Mouse (Mus musculus): ENCODE measurements at regions not wholly inside any gene's neighbourhood (a gene's known extent, or its start where the extent isn't known, plus 50 kb on each side); places are given as distances from the start of the nearest gene placed in this dataset.

GRCm38 (mm10) chr2:171620253-171620652 is 423.0 kb downstream of the Cbln4 start:
- Histone ChIP-seq H3K4me2 (no peak overlapping the region), H3K9ac (replicated peaks) (no peak overlapping the region), H3K27me3 (replicated peaks) (no peaks in the 10 kb centered on the region), H3K4me1 (peaks cover 11% of the 10 kb centered on the region), H3K9me3 (replicated peaks) (no peaks in the 10 kb centered on the region), H3K27ac (replicated peaks) (peak overlapping the region; percentile 20; the same call in 1 of the 2 replicates), H3K36me3 (no peaks in the 10 kb centered on the region), H3K4me3 (replicated peaks) (no peak overlapping the region)
- 52% methylated on average over 2 of the region's 2 CpGs for WGBS
- ATAC-seq (ENCODE audit: low FRiP score), result no peak

GRCm38 (mm10) chr2:171618771-171619170 is 424.5 kb downstream of the Cbln4 start:
- Histone ChIP-seq H3K9me3 (replicated peaks) (no peaks in the 10 kb centered on the region), H3K4me2 (no peak overlapping the region), H3K36me3 (no peaks in the 10 kb centered on the region), H3K4me3 (replicated peaks) (no peak overlapping the region), H3K9ac (replicated peaks) (no peak overlapping the region), H3K4me1 (peaks cover 11% of the 10 kb centered on the region), H3K27me3 (replicated peaks) (no peaks in the 10 kb centered on the region), H3K27ac (replicated peaks) (no peak overlapping the region)
- 58% methylated on average over 4 of the region's 4 CpGs for WGBS
- no peak for ATAC-seq (ENCODE audit: low FRiP score)

- H3K36me3 ChIP-seq, result no peaks in the 10 kb centered on the region
- no peak for ATAC-seq (ENCODE audit: low FRiP score)
- no peak overlapping the region for H3K27ac ChIP-seq (replicated peaks)
- no peak overlapping the region for H3K9ac ChIP-seq (replicated peaks)
- WGBS, result 75% methylated on average over 9 of the region's 9 CpGs
- peaks cover 11% of the 10 kb centered on the region for H3K4me1 ChIP-seq
- H3K4me2 ChIP-seq, result no peak overlapping the region
- no peaks in the 10 kb centered on the region for H3K27me3 ChIP-seq (replicated peaks)
- H3K9me3 ChIP-seq (replicated peaks), result no peaks in the 10 kb centered on the region
- H3K4me3 ChIP-seq (replicated peaks), result no peak overlapping the region
Measured at GRCm38 (mm10) chr2:171618333-171618732, 424.9 kb downstream of the Cbln4 start.

GRCm38 (mm10) chr2:171615462-171615861 is 427.8 kb downstream of the Cbln4 start:
- H3K4me1 ChIP-seq, result peaks cover 4% of the 10 kb centered on the region
- no peaks in the 10 kb centered on the region for H3K27me3 ChIP-seq (replicated peaks)
- no peaks in the 10 kb centered on the region for H3K9me3 ChIP-seq (replicated peaks)
- no peaks in the 10 kb centered on the region for H3K36me3 ChIP-seq
- no peak for ATAC-seq (ENCODE audit: low FRiP score)
- H3K9ac ChIP-seq (replicated peaks), result no peak overlapping the region
- H3K4me2 ChIP-seq, result no peak overlapping the region
- H3K27ac ChIP-seq (replicated peaks), result no peak overlapping the region
- H3K4me3 ChIP-seq (replicated peaks), result no peak overlapping the region
- WGBS, result 74% methylated on average over 2 of the region's 2 CpGs

- no peak overlapping the region for H3K4me2 ChIP-seq
- H3K4me1 ChIP-seq, result no peaks in the 10 kb centered on the region
- WGBS, result 65% methylated on average over 5 of the region's 5 CpGs
- no peaks in the 10 kb centered on the region for H3K36me3 ChIP-seq
- no peak overlapping the region for H3K4me3 ChIP-seq (replicated peaks)
- H3K9ac ChIP-seq (replicated peaks), result no peak overlapping the region
- ATAC-seq (ENCODE audit: low FRiP score), result no peak
- no peaks in the 10 kb centered on the region for H3K27me3 ChIP-seq (replicated peaks)
- H3K9me3 ChIP-seq (replicated peaks), result no peaks in the 10 kb centered on the region
- no peak overlapping the region for H3K27ac ChIP-seq (replicated peaks)
Measured at GRCm38 (mm10) chr2:171605064-171605463, 438.2 kb downstream of the Cbln4 start.

- H3K9ac ChIP-seq (replicated peaks), result no peak overlapping the region
- H3K27ac ChIP-seq (replicated peaks), result no peak overlapping the region
- no peaks in the 10 kb centered on the region for H3K36me3 ChIP-seq
- no peak overlapping the region for H3K4me2 ChIP-seq
- no peak overlapping the region for H3K4me3 ChIP-seq (replicated peaks)
- H3K27me3 ChIP-seq (replicated peaks), result no peaks in the 10 kb centered on the region
- peaks cover 4% of the 10 kb centered on the region for H3K4me1 ChIP-seq
- no peak for ATAC-seq (ENCODE audit: low FRiP score)
- 69% methylated on average over 5 of the region's 5 CpGs for WGBS
- H3K9me3 ChIP-seq (replicated peaks), result no peaks in the 10 kb centered on the region
Measured at GRCm38 (mm10) chr2:171595240-171595639, 448.0 kb downstream of the Cbln4 start.

GRCm38 (mm10) chr2:171593884-171594283 is 449.4 kb downstream of the Cbln4 start:
- no peak for ATAC-seq (ENCODE audit: low FRiP score)
- no peak overlapping the region for H3K9ac ChIP-seq (replicated peaks)
- H3K4me3 ChIP-seq (replicated peaks), result no peak overlapping the region
- H3K4me2 ChIP-seq, result no peak overlapping the region
- no peak overlapping the region for H3K27ac ChIP-seq (replicated peaks)
- no peaks in the 10 kb centered on the region for H3K27me3 ChIP-seq (replicated peaks)
- WGBS, result 23% methylated on average over 3 of the region's 3 CpGs
- no peaks in the 10 kb centered on the region for H3K9me3 ChIP-seq (replicated peaks)
- no peaks in the 10 kb centered on the region for H3K36me3 ChIP-seq
- peaks cover 4% of the 10 kb centered on the region for H3K4me1 ChIP-seq

- no peaks in the 10 kb centered on the region for H3K9me3 ChIP-seq (replicated peaks)
- H3K27ac ChIP-seq (replicated peaks), result no peak overlapping the region
- H3K36me3 ChIP-seq, result no peaks in the 10 kb centered on the region
- no peaks in the 10 kb centered on the region for H3K27me3 ChIP-seq (replicated peaks)
- 75% methylated on average over 6 of the region's 6 CpGs for WGBS
- H3K9ac ChIP-seq (replicated peaks), result no peak overlapping the region
- H3K4me1 ChIP-seq, result peaks cover 16% of the 10 kb centered on the region
- ATAC-seq (ENCODE audit: low FRiP score), result no peak
- H3K4me3 ChIP-seq (replicated peaks), result no peak overlapping the region
- H3K4me2 ChIP-seq, result no peak overlapping the region
Measured at GRCm38 (mm10) chr2:171592315-171592714, 451.0 kb downstream of the Cbln4 start.

- H3K9me3 ChIP-seq (replicated peaks), result no peaks in the 10 kb centered on the region
- H3K9ac ChIP-seq (replicated peaks), result no peak overlapping the region
- H3K27ac ChIP-seq (replicated peaks), result peak overlapping the region; percentile 56; the same call in 1 of the 2 replicates
- H3K4me1 ChIP-seq, result peaks cover 12% of the 10 kb centered on the region
- no peaks in the 10 kb centered on the region for H3K27me3 ChIP-seq (replicated peaks)
- no peaks in the 10 kb centered on the region for H3K36me3 ChIP-seq
- no peak overlapping the region for H3K4me3 ChIP-seq (replicated peaks)
- H3K4me2 ChIP-seq, result peak overlapping the region; percentile 17; the same call in 1 of the 2 replicates
- no peak for ATAC-seq (ENCODE audit: low FRiP score)
- WGBS, result 34% methylated on average over 4 of the region's 4 CpGs
Measured at GRCm38 (mm10) chr2:171588158-171588557, 455.1 kb downstream of the Cbln4 start.

GRCm38 (mm10) chr2:171587635-171588034 is 455.6 kb downstream of the Cbln4 start:
- Histone ChIP-seq H3K4me2 (peak overlapping the region; percentile 17; the same call in 1 of the 2 replicates), H3K27me3 (replicated peaks) (no peaks in the 10 kb centered on the region), H3K9me3 (replicated peaks) (no peaks in the 10 kb centered on the region), H3K4me3 (replicated peaks) (no peak overlapping the region), H3K36me3 (no peaks in the 10 kb centered on the region), H3K27ac (replicated peaks) (peak overlapping the region; percentile 56; the same call in 1 of the 2 replicates), H3K4me1 (peaks cover 12% of the 10 kb centered on the region), H3K9ac (replicated peaks) (no peak overlapping the region)
- WGBS, result 23% methylated on average over 9 of the region's 9 CpGs
- ATAC-seq (ENCODE audit: low FRiP score), result peak; percentile 65; the same call in 1 of the 2 replicates

GRCm38 (mm10) chr2:171586853-171587220 is 456.4 kb downstream of the Cbln4 start:
- Histone ChIP-seq H3K27me3 (replicated peaks) (no peaks in the 10 kb centered on the region), H3K9me3 (replicated peaks) (no peaks in the 10 kb centered on the region), H3K4me3 (replicated peaks) (no peak overlapping the region), H3K36me3 (no peaks in the 10 kb centered on the region), H3K27ac (replicated peaks) (no peak overlapping the region), H3K4me2 (no peak overlapping the region), H3K4me1 (peaks cover 12% of the 10 kb centered on the region), H3K9ac (replicated peaks) (no peak overlapping the region)
- WGBS, result 94% methylated on average over 4 of the region's 4 CpGs
- ATAC-seq (ENCODE audit: low FRiP score), result 0 out of 2 replicates have a peak, but pooled peaks have one; percentile 24

- H3K27ac ChIP-seq (replicated peaks), result no peak overlapping the region
- ATAC-seq (ENCODE audit: low FRiP score), result no peak
Measured at GRCm38 (mm10) chr2:171586217-171586852, 456.9 kb downstream of the Cbln4 start.

More at GRCm38 (mm10) chr2:171586217-171586852, 456.9 kb downstream of the Cbln4 start:
- H3K27me3 ChIP-seq (replicated peaks), result no peaks in the 10 kb centered on the region
- H3K9ac ChIP-seq (replicated peaks), result no peak overlapping the region
- H3K4me1 ChIP-seq, result peaks cover 12% of the 10 kb centered on the region
- H3K9me3 ChIP-seq (replicated peaks), result no peaks in the 10 kb centered on the region
- no peaks in the 10 kb centered on the region for H3K36me3 ChIP-seq
- H3K4me3 ChIP-seq (replicated peaks), result no peak overlapping the region
- WGBS, result 91% methylated on average over 6 of the region's 6 CpGs
- H3K4me2 ChIP-seq, result no peak overlapping the region

Measured in neural tube, embryonic 15.5 days (tissue).